Mouse (Mus musculus): ENCODE results near the gene Galnt2. TPM values are rescaled to one million over a fixed set of nuclear protein-coding genes. Genes with fewer than 3 reads are reported as not detected.

The Galnt2 gene
- total RNA-seq, 2 experiments from 2014 or later = 32.5 to 35.6 TPM

DNA sequence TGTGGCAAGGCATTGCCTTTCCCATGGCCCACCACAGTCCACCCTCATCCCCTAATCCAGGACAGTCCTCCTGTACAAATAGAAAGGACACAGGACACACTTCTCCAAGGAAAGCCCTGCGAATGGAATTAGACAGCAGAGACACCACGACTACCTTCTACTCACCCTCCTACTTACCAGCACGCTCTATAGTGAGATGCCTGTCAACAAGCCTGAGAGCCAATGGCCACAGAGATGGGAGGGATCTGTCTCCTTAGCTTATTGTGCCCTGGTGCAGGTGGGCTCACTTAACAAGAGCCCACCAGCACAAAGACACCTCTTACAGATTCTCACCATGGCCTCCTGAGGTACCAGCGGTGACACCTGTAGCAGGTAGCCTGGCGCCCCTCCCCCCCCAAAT, 161.8 kb downstream of the Galnt2 start:
- intact Hi-C loops (cut with DNase I) = no loop called here
- no peak for DNase-seq

DNA sequence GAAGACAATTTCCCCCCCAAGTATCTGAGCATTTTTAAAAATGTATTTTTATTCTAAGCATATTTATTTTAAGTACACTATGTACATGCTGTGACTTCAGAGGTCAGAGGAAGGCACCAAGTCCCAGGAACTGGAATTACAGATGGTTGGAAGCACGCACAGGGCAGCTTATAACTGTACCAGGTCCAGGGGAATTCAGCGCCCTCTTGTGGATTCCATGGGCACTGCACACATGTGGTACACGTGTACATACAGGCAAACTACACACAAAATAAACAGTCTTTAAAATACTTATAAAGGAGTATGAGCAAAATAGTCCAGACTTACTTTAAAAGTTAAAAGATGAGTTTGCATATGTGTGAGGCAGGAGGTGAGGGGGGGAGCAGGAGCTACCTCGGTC, 162.7 kb downstream of the Galnt2 start:
- no peak for DNase-seq
- intact Hi-C loops (cut with DNase I) = no loop called here

- intact Hi-C loops (cut with DNase I) = no loop called here
- DNase-seq = no peak
These were observed 163.8 kb downstream of the Galnt2 start for GRCm38 (mm10) chr8:124394951-124395350.

Other genes starting within 250 kb of the Galnt2 start
- 10 to 100 TPM; 15.6 to 15.9 TPM for gene Abcb10, start 248.3 kb upstream of the Galnt2 start, total RNA-seq (2021)
- 10 to 100 TPM; 12.0 to 13.6 TPM for gene Taf5l, start 210.0 kb upstream of the Galnt2 start, total RNA-seq (2021)
- gene Urb2, start 209.9 kb upstream of the Galnt2 start, total RNA-seq (2021) = 1 to 10 TPM; 5.4 to 5.8 TPM
- gene Pgbd5, start 208.3 kb downstream of the Galnt2 start, total RNA-seq (2021) = under 1 TPM; 0.15 to 0.25 TPM

Measured in gastrocnemius, postnatal 36 days (tissue).